Mouse (Mus musculus) hindbrain, embryonic 13.5 days (tissue): ENCODE data around the gene Etnk2. TPM values are rescaled to one million over a fixed set of nuclear protein-coding genes. Genes with fewer than 3 reads are reported as not detected.
A peak's percentile ranks its signal among the peaks of the same experiment; 100 is the strongest.

Experiments
- ATAC-seq: fragments of 200-750 bp; cut with Nextera tagmentation; 2 replicates; pipeline ENCODE4 v1.8.0; 2017; ENCODE audit warnings: moderate TSS enrichment; ENCODE audit not compliant: low FRiP score
- H3K27ac ChIP-seq: fragments of 300-500 bp; sonication (generic); 2 replicates; pipeline ENCODE4 v1.5.1; 2015; ENCODE audit warnings: inconsistent platforms, mild to moderate bottlenecking, moderate library complexity
- H3K27me3 ChIP-seq: fragments of 300-500 bp; sonication (generic); 2 replicates; pipeline ENCODE4 v1.6.1; 2015; ENCODE audit warnings: mild to moderate bottlenecking, inconsistent platforms
- H3K36me3 ChIP-seq: fragments of 300-500 bp; sonication (generic); 2 replicates; pipeline ENCODE4 v1.6.1; 2015; ENCODE audit warnings: mild to moderate bottlenecking, inconsistent platforms
- H3K4me1 ChIP-seq: fragments of 300-500 bp; sonication (generic); replicated peaks from 2 replicates; pipeline ENCODE4 v1.6.1; 2015; ENCODE audit warnings: inconsistent platforms
- H3K4me2 ChIP-seq: fragments of 300-500 bp; sonication (generic); 2 replicates; pipeline ENCODE4 v1.6.1; 2015; ENCODE audit warnings: inconsistent platforms, mild to moderate bottlenecking, moderate library complexity
- H3K4me3 ChIP-seq: fragments of 300-500 bp; sonication (generic); 2 replicates; pipeline ENCODE4 v1.5.1; 2015; ENCODE audit warnings: mild to moderate bottlenecking, inconsistent platforms
- H3K9ac ChIP-seq: fragments of 300-500 bp; sonication (generic); 2 replicates; pipeline ENCODE4 v1.6.1; 2015; ENCODE audit warnings: mild to moderate bottlenecking, inconsistent platforms
- H3K9me3 ChIP-seq: fragments of 300-500 bp; sonication (generic); 2 replicates; pipeline ENCODE4 v1.6.1; 2016; ENCODE audit warnings: inconsistent platforms
- WGBS: fragments of 180-500 bp; shearing (Covaris S2); methylation state at CpG from one replicate; pipeline ENCODE4 v1.1.7; 2015; 5-methylcytosine and 5-hydroxymethylcytosine counted together
- polyA plus RNA-seq: library from polyadenylated mRNA; unstranded; fragments of >200 nt; fragmentation: Nextera tagmentation; extraction: Ambion mirVana; gene quantifications from 2 replicates; pipeline ENCODE4 v1.2.1, GENCODE M21; 2015

Etnk2 gene
- 9.9 and 10.3 TPM in 2 replicates for polyA plus RNA-seq

DNA sequence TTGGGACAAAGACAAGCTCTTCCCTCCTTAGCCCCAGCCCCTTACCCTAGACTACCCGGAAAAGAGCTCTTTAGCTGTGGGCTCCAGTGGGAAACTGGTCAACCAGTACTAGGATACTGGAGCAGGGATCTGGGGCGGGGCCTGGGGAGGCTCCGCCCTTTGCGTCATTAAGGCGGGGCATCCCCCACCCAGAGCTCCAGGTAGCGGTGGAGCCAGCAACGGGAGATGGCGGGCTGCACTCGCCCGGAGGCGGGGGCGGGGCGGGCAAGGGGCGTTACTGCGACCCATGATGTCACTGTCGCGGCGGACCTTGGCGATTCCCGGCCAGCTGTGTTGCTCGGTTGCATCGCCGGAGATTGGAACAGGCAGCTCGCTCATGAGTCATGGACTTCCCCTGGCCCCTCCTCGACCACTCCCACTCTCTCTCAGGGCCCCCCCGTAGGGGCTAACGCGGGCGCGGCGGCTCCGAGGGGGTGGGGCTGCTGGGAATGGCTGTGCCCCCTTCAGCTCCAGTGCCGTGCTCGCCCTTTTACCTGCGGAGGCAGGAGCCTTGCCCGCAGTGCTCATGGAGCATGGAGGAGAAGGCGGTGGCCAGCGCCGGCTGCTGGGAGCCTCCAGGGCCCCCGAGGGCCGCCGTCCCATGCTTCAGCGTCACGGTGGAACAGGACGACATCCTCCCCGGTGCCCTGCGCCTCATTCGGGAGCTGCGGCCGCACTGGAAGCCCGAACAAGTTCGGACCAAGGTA is at the start of gene Etnk2:
TSS of gene Etnk2 (plus strand) at position 297 of the 746 bp plus-strand sequence.
- ATAC-seq: peak; percentile 74

GRCm38 (mm10) chr1:133314364-133314763 is 49.0 kb upstream of the Etnk2 start:
- H3K4me1 ChIP-seq: peaks cover 19% of the 10 kb centered on the region
- ATAC-seq: no peak
- WGBS: 20% methylated on average over 8 of the region's 8 CpGs

More for the DNA sequence above, at the start of gene Etnk2:
- WGBS: under 1% methylated on average over 51 of the region's 52 CpGs
- Histone ChIP-seq H3K9ac (peak within 1 kb of the TSS; percentile 76), H3K4me2 (peak within 1 kb of the TSS; percentile 91), H3K9me3 (no peaks in the 10 kb centered on the region), H3K36me3 (no peaks in the 10 kb centered on the region), H3K4me3 (peak within 1 kb of the TSS; percentile 67), H3K27ac (peak within 1 kb of the TSS; percentile 64), H3K4me1 (peaks cover 33% of the 10 kb centered on the region), H3K27me3 (peaks cover 54% of the 10 kb centered on the region)

GRCm38 (mm10) chr1:133315775-133316174 is 47.6 kb upstream of the Etnk2 start:
- H3K4me3 ChIP-seq: no peak overlapping the region
- H3K9ac ChIP-seq: no peak overlapping the region
- H3K27me3 ChIP-seq: no peaks in the 10 kb centered on the region
- ATAC-seq: no peak
- no peak overlapping the region for H3K4me2 ChIP-seq
- H3K36me3 ChIP-seq: no peaks in the 10 kb centered on the region
- no peaks in the 10 kb centered on the region for H3K9me3 ChIP-seq
- H3K27ac ChIP-seq: no peak overlapping the region
- H3K4me1 ChIP-seq: peaks cover 20% of the 10 kb centered on the region
- 86% methylated on average over 6 of the region's 6 CpGs for WGBS

More at GRCm38 (mm10) chr1:133314364-133314763, 49.0 kb upstream of the Etnk2 start:
- Histone ChIP-seq H3K9me3 (no peaks in the 10 kb centered on the region), H3K36me3 (no peaks in the 10 kb centered on the region), H3K4me2 (no peak overlapping the region), H3K27ac (no peak overlapping the region), H3K4me3 (no peak overlapping the region), H3K9ac (no peak overlapping the region), H3K27me3 (no peaks in the 10 kb centered on the region)

GRCm38 (mm10) chr1:133316577-133316976 is 46.8 kb upstream of the Etnk2 start:
- 86% methylated on average over 4 of the region's 4 CpGs for WGBS
- Histone ChIP-seq H3K4me2 (no peak overlapping the region), H3K36me3 (no peaks in the 10 kb centered on the region), H3K4me3 (no peak overlapping the region), H3K27ac (no peak overlapping the region), H3K27me3 (no peaks in the 10 kb centered on the region), H3K9ac (no peak overlapping the region), H3K9me3 (no peaks in the 10 kb centered on the region), H3K4me1 (peaks cover 25% of the 10 kb centered on the region)
- no peak for ATAC-seq

DNA sequence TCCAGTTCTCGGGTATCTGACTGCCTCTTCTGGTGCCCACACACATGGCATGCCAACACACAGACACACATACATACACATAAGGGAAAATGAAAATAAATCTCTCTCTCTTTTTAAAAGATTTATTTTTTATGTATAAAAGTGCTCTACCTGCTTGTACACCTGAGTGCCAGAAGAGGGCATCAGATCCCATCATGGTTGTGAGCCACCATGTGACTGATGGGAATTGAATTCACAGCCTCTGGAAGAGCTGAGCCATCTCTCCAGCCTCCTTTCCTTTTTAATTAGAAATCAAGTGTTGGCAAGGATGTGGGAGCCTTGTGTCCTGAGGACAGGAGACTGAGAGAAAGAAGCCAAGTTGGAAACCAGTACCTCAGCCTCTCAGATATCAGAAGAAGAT is 46.2 kb upstream of the Etnk2 start:
- no peak overlapping the region for H3K4me2 ChIP-seq
- 93% methylated on average over 1 of the region's 1 CpGs for WGBS
- ATAC-seq: no peak

GRCm38 (mm10) chr1:133321267-133321925 is 42.0 kb upstream of the Etnk2 start, which contains the start of gene Kiss1:
Gene Kiss1 (plus strand): TSS chr1:133321875.
- H3K4me2 ChIP-seq: no peak within 1 kb of the TSS
- H3K9ac ChIP-seq: no peak within 1 kb of the TSS
- 0 out of 2 replicates have a peak, but pooled peaks cover 3% of the 10 kb centered on the region for H3K27me3 ChIP-seq
- 80% methylated on average over 13 of the region's 13 CpGs for WGBS
- peaks cover 19% of the 10 kb centered on the region for H3K4me1 ChIP-seq
- no peak within 1 kb of the TSS; the same call in 1 of the 2 replicates for H3K27ac ChIP-seq
- 0 out of 2 replicates have a peak, but pooled peaks have one; percentile 36 for ATAC-seq
- H3K36me3 ChIP-seq: no peaks in the 10 kb centered on the region
- H3K9me3 ChIP-seq: no peaks in the 10 kb centered on the region
- H3K4me3 ChIP-seq: no peak within 1 kb of the TSS

More for the DNA sequence above, 46.2 kb upstream of the Etnk2 start:
- Histone ChIP-seq H3K36me3 (no peaks in the 10 kb centered on the region), H3K27me3 (no peaks in the 10 kb centered on the region), H3K4me3 (no peak overlapping the region), H3K9ac (no peak overlapping the region), H3K27ac (no peak overlapping the region), H3K4me1 (peaks cover 20% of the 10 kb centered on the region), H3K9me3 (no peaks in the 10 kb centered on the region)

DNA sequence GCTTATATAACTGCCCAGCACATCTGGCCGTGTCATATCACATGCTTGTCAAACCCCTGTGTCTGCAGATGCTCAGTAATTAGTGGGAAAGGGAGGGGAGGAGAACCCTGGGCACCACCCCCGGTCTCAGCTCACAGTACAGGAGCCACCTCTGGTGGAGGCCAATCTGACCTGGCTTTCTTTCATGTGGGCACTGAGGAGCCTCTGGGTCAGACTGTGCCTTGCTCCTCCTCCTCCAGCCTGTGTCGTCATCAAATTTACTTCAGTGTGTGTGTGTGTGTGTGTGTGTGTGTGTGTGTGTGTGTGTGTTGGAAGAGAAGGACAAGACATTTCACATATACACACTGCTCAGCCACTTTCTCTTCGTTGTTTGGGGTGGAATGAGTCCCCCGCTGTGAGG is 40.0 kb upstream of the Etnk2 start:
- 59% methylated on average over 5 of the region's 5 CpGs for WGBS
- Histone ChIP-seq H3K4me2 (no peak overlapping the region), H3K9me3 (no peaks in the 10 kb centered on the region), H3K4me3 (no peak overlapping the region), H3K4me1 (peaks cover 19% of the 10 kb centered on the region), H3K27ac (no peak overlapping the region; the same call in 1 of the 2 replicates), H3K9ac (no peak overlapping the region), H3K27me3 (peaks cover 14% of the 10 kb centered on the region), H3K36me3 (no peaks in the 10 kb centered on the region)
- ATAC-seq: no peak

GRCm38 (mm10) chr1:133325951-133326350 is 37.4 kb upstream of the Etnk2 start:
- no peak overlapping the region for H3K27ac ChIP-seq
- no peaks in the 10 kb centered on the region for H3K9me3 ChIP-seq
- H3K4me2 ChIP-seq: no peak overlapping the region
- H3K9ac ChIP-seq: no peak overlapping the region
- no peaks in the 10 kb centered on the region for H3K36me3 ChIP-seq
- no peak overlapping the region for H3K4me3 ChIP-seq
- H3K4me1 ChIP-seq: peaks cover 34% of the 10 kb centered on the region
- WGBS: 88% methylated on average over 8 of the region's 8 CpGs
- H3K27me3 ChIP-seq: peaks cover 29% of the 10 kb centered on the region
- no peak for ATAC-seq

GRCm38 (mm10) chr1:133327094-133327493 is 36.3 kb upstream of the Etnk2 start:
- Histone ChIP-seq H3K4me1 (peaks cover 36% of the 10 kb centered on the region), H3K27ac (no peak overlapping the region), H3K36me3 (no peaks in the 10 kb centered on the region), H3K4me2 (no peak overlapping the region), H3K9ac (no peak overlapping the region), H3K27me3 (peaks cover 29% of the 10 kb centered on the region), H3K9me3 (no peaks in the 10 kb centered on the region), H3K4me3 (no peak overlapping the region)
- 68% methylated on average over 5 of the region's 5 CpGs for WGBS
- no peak for ATAC-seq

GRCm38 (mm10) chr1:133328299-133328795 is 35.0 kb upstream of the Etnk2 start:
- no peak for ATAC-seq
- Histone ChIP-seq H3K4me2 (no peak overlapping the region), H3K27ac (no peak overlapping the region), H3K9me3 (no peaks in the 10 kb centered on the region), H3K36me3 (no peaks in the 10 kb centered on the region), H3K27me3 (peaks cover 29% of the 10 kb centered on the region), H3K4me3 (no peak overlapping the region), H3K9ac (no peak overlapping the region), H3K4me1 (peaks cover 31% of the 10 kb centered on the region)
- 51% methylated on average over 6 of the region's 6 CpGs for WGBS

- ATAC-seq: no peak
- no peaks in the 10 kb centered on the region for H3K36me3 ChIP-seq
- no peaks in the 10 kb centered on the region for H3K9me3 ChIP-seq
- peaks cover 26% of the 10 kb centered on the region for H3K27me3 ChIP-seq
- 8% methylated on average over 34 of the region's 34 CpGs for WGBS
- H3K4me1 ChIP-seq: peaks cover 31% of the 10 kb centered on the region
- H3K9ac ChIP-seq: peak overlapping the region; percentile 66
- H3K4me3 ChIP-seq: peak overlapping the region; percentile 30
- H3K4me2 ChIP-seq: peak overlapping the region; percentile 58
- H3K27ac ChIP-seq: no peak overlapping the region
These were observed 34.3 kb upstream of the Etnk2 start for GRCm38 (mm10) chr1:133328896-133329637.

GRCm38 (mm10) chr1:133329638-133329964 is 33.8 kb upstream of the Etnk2 start:
- 25% methylated on average over 7 of the region's 7 CpGs for WGBS
- H3K4me2 ChIP-seq: peak overlapping the region; percentile 58
- no peak overlapping the region for H3K27ac ChIP-seq
- no peak for ATAC-seq
- H3K9me3 ChIP-seq: no peaks in the 10 kb centered on the region
- peak overlapping the region; percentile 66 for H3K9ac ChIP-seq
- peaks cover 31% of the 10 kb centered on the region for H3K4me1 ChIP-seq
- peak overlapping the region; percentile 30 for H3K4me3 ChIP-seq
- no peaks in the 10 kb centered on the region for H3K36me3 ChIP-seq
- H3K27me3 ChIP-seq: peaks cover 26% of the 10 kb centered on the region
